8 mouse cellular contexts compared by ENCODE assay signal in the genomic region with DNA sequence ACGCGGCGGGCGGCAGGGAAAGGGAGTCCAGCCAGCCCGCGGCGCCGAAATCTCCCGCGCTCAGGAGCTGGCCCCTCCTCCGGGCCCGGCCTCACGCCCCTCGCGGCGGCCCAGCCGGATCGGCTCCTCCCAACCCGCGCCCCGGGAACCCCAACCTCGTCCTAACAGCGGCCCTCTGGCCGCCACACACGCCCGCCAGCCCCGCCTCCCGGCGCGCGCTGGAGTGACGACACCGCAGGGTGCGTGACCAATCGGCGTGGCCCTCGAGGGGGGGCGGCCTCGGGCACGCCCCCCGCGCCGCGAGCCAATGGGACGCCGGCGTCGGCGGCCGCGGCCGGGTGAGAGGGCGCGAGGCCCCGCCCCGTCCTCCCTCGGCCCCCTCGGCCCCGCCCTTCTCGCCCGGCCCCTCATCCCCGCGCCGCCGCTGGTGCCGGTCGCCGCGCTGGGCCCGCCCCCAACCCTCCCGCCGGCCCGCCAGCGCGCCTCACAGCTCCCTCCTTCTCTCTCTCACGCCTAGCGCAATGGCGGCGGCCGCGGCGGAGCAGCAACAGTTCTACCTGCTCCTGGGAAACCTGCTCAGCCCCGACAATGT. TPM values are rescaled to one million over a fixed set of nuclear protein-coding genes. Genes with fewer than 3 reads are reported as not detected.
A peak's percentile ranks its signal among the peaks of the same experiment; 100 is the strongest.
DNase-seq lines count a peak whose midpoint lies in the region; ATAC-seq lines count a peak whose summit lies in the region.

Gene Ipo5, plus strand, starts transcription at position 492 of the 592 bp plus-strand sequence.

- peak; percentile 96 for DNase-seq in MN1 (ENCODE audit: low spot score)
- peak; percentile 94 for DNase-seq in cerebellum, adult 9-10 months
- peak; percentile 81 to 93 for DNase-seq in frontal cortex, adult 2 months (ENCODE audit: extremely low spot score in 1 of 2, low spot score in 1 of 2)
- peak; percentile 99 for DNase-seq in hindbrain, embryonic 11.5 days (ENCODE audit: low spot score)
- DNase-seq in layer of hippocampus, postnatal 10 days (ENCODE audit: low spot score in 2 of 2) = peak; percentile 94 to 96
- DNase-seq in lung, postnatal 10 days = peak; percentile 97
- peak; percentile 98 for DNase-seq in ovary, postnatal 36 days (ENCODE audit: low spot score)
- peak; percentile 96 for DNase-seq in thymus, postnatal 25 days

- peak; percentile 97 for ATAC-seq in hindbrain, embryonic 11.5 days (ENCODE audit: low FRiP score)

- H3K9me3 ChIP-seq in hindbrain, embryonic 11.5 days (ENCODE audit: control insufficient read depth, low read length) = no peaks in the 10 kb centered on the region

- WGBS in hindbrain, embryonic 11.5 days = under 1% methylated on average over 24 of the region's 83 CpGs

- peak within 1 kb of the TSS; percentile 79 for H3K4me3 ChIP-seq in hindbrain, embryonic 11.5 days (ENCODE audit: low read depth, low read length)

- peak within 1 kb of the TSS; percentile 82 for H3K27ac ChIP-seq in hindbrain, embryonic 11.5 days (ENCODE audit: low read depth, low read length)

- no peaks in the 10 kb centered on the region for H3K27me3 ChIP-seq in hindbrain, embryonic 11.5 days (ENCODE audit: control insufficient read depth, insufficient read depth, low read length)

- H3K9ac ChIP-seq in hindbrain, embryonic 11.5 days (ENCODE audit: low read depth, low read length) = peak within 1 kb of the TSS; percentile 81

- no peaks in the 10 kb centered on the region for H3K4me1 ChIP-seq in hindbrain, embryonic 11.5 days (replicated peaks; ENCODE audit: control insufficient read depth, insufficient read depth, low read length)

- no peaks in the 10 kb centered on the region for H3K36me3 ChIP-seq in hindbrain, embryonic 11.5 days (ENCODE audit: control insufficient read depth, insufficient read depth, low read length)

- H3K4me2 ChIP-seq in hindbrain, embryonic 11.5 days (replicated peaks; ENCODE audit: low read depth, low read length) = peak within 1 kb of the TSS; percentile 69

RNA-seq across cellular contexts. Expression of gene Ipo5, which starts in this region (rescaled TPM):
- 63.8 and 73.1 TPM in 2 replicates for polyA plus RNA-seq in frontal cortex, adult 2 months (2012; rRNA removed)
- 120 and 132 TPM in 2 replicates for polyA plus RNA-seq in hindbrain, embryonic 11.5 days (2014; fragmentation: Nextera tagmentation; extraction: Ambion mirVana)
- 100 to 1,000 TPM; 113 to 115 TPM for total RNA-seq in layer of hippocampus, postnatal 10 days (2021)

Comparison
In these comparisons a context has a peak if more than half of its experiments do, and no peak if none do; other contexts are left out.
1. Peak in every context shown above with its lines: DNase-seq, ATAC-seq, H3K4me3 ChIP-seq and H3K27ac ChIP-seq.